Mouse (Mus musculus) CH12.LX (cell line): ENCODE results near the gene Tk2. TPM values are rescaled to one million over a fixed set of nuclear protein-coding genes. Genes with fewer than 3 reads are reported as not detected.

Experiments
- DNase-seq: peaks from one replicate; pipeline ENCODE4 v3.0.0-alpha.2; 2013; ENCODE audit errors: extremely low read depth
- H3K27ac ChIP-seq: 2 replicates; pipeline ENCODE4 v1.5.1; 2012; ENCODE audit warnings: low read depth, mild to moderate bottlenecking, control low read depth, moderate library complexity; ENCODE audit not compliant: insufficient read depth
- H3K27me3 ChIP-seq: replicated peaks from 2 replicates; pipeline ENCODE3; 2012; ENCODE audit warnings: inconsistent platforms
- H3K36me3 ChIP-seq, 2 experiments: replicated peaks in 1 of 2; 2 replicates each; pipeline versions ENCODE3 to v1.6.1; 2012; ENCODE audit warnings: inconsistent platforms in 1 of 2, low read length in 1 of 2, mild to moderate bottlenecking in 1 of 2, mixed read lengths in 1 of 2, moderate library complexity in 1 of 2; ENCODE audit not compliant: control insufficient read depth in 1 of 2, insufficient read depth in 1 of 2
- H3K4me1 ChIP-seq, 2 experiments: 2 replicates each; pipeline ENCODE4 v1.6.1; 2012; ENCODE audit warnings: inconsistent platforms in 1 of 2, moderate library complexity in 1 of 2; ENCODE audit not compliant: insufficient read depth in 2 of 2, control insufficient read depth in 1 of 2
- H3K4me2 ChIP-seq: 2 replicates; pipeline ENCODE4 v1.6.1; 2012; ENCODE audit warnings: low read depth, mild to moderate bottlenecking, control low read depth; ENCODE audit not compliant: poor library complexity, insufficient read depth, severe bottlenecking
- H3K4me3 ChIP-seq, 3 experiments: fragments of 150-350 bp in 1 of 3; sonication (generic) in 1 of 3; replicated peaks in 1 of 3; 2 replicates each; pipeline versions ENCODE3 to v1.5.1; 2011 to 2012; ENCODE audit warnings: low read depth in 2 of 3, low read length in 2 of 3, mild to moderate bottlenecking in 2 of 3, moderate library complexity in 2 of 3, control low read depth in 1 of 3, improper control_type of control experiment in 1 of 3, inconsistent platforms in 1 of 3, mixed read lengths in 1 of 3; ENCODE audit not compliant: poor library complexity in 1 of 3
- H3K79me2 ChIP-seq: replicated peaks from 2 replicates; pipeline ENCODE4 v1.6.1; 2012; ENCODE audit warnings: mild to moderate bottlenecking, moderate library complexity; ENCODE audit not compliant: control insufficient read depth, poor library complexity, insufficient read depth, severe bottlenecking; ENCODE audit errors: extremely low read depth
- H3K9ac ChIP-seq: 2 replicates; pipeline ENCODE4 v1.6.1; 2012; ENCODE audit warnings: low read depth, mild to moderate bottlenecking, control low read depth, moderate library complexity; ENCODE audit not compliant: insufficient read depth
- H3K9me3 ChIP-seq: replicated peaks from 2 replicates; pipeline ENCODE3; 2012; ENCODE audit warnings: low read length, inconsistent platforms, mixed read lengths
- BHLHE40 ChIP-seq: IDR thresholded peaks from 2 replicates; pipeline ENCODE4 v1.6.1; 2011; ENCODE audit warnings: mild to moderate bottlenecking, low read depth, low read length, improper control_type of control experiment
- ELF1 ChIP-seq: IDR thresholded peaks from 2 replicates; pipeline ENCODE4 v1.6.1; 2014; ENCODE audit warnings: low read depth, mild to moderate bottlenecking, inconsistent platforms, low read length, improper control_type of control experiment
- HCFC1 ChIP-seq: IDR thresholded peaks from 2 replicates; pipeline ENCODE4 v1.6.1; 2012; ENCODE audit warnings: low read depth, mild to moderate bottlenecking, inconsistent platforms, low read length, improper control_type of control experiment
- IRF4 ChIP-seq: IDR thresholded peaks from 2 replicates; pipeline ENCODE4 v1.6.1; 2014; ENCODE audit warnings: low read depth, mild to moderate bottlenecking, inconsistent platforms, low read length, improper control_type of control experiment
- JUN ChIP-seq: IDR thresholded peaks from 2 replicates; pipeline ENCODE4 v1.6.1; 2011; ENCODE audit warnings: low read depth, mild to moderate bottlenecking, low read length, improper control_type of control experiment, moderate library complexity; ENCODE audit not compliant: insufficient read depth
- JUND ChIP-seq: conservative IDR thresholded peaks from 2 replicates; pipeline ENCODE4 v1.6.1; 2011; ENCODE audit warnings: low read depth, low read length, improper control_type of control experiment
- MAX ChIP-seq: IDR thresholded peaks from 2 replicates; pipeline ENCODE4 v1.6.1; 2011; ENCODE audit warnings: low read length, improper control_type of control experiment
- MEF2A ChIP-seq: IDR thresholded peaks from 2 replicates; pipeline ENCODE4 v1.6.1; 2014; ENCODE audit warnings: low read depth, mild to moderate bottlenecking, inconsistent platforms, low read length, improper control_type of control experiment, borderline replicate concordance
- POLR2A ChIP-seq: IDR thresholded peaks from 2 replicates; pipeline ENCODE4 v1.6.1; 2011; ENCODE audit warnings: low read depth, mild to moderate bottlenecking, improper control_type of control experiment, low read length
- POLR2AphosphoS2 ChIP-seq: IDR thresholded peaks from 2 replicates; pipeline ENCODE4 v1.6.1; 2011; ENCODE audit warnings: low read depth, low read length, improper control_type of control experiment
- RCOR1 ChIP-seq: conservative IDR thresholded peaks from 2 replicates; pipeline ENCODE4 v1.6.1; 2012; ENCODE audit warnings: low read depth, mild to moderate bottlenecking, inconsistent platforms, low read length, improper control_type of control experiment
- TBP ChIP-seq: conservative IDR thresholded peaks from 2 replicates; pipeline ENCODE4 v1.6.1; 2011; ENCODE audit warnings: low read depth, low read length, improper control_type of control experiment
- UBTF ChIP-seq: IDR thresholded peaks from 2 replicates; pipeline ENCODE4 v1.6.1; 2012; ENCODE audit warnings: low read depth, mild to moderate bottlenecking, inconsistent platforms, low read length, improper control_type of control experiment, moderate library complexity
- ZMIZ1 ChIP-seq: IDR thresholded peaks from 2 replicates; pipeline ENCODE4 v1.6.1; 2012; ENCODE audit warnings: low read depth, mild to moderate bottlenecking, inconsistent platforms, low read length, improper control_type of control experiment
- dilution Hi-C: fragments of 300-500 bp; cut with MboI; formaldehyde crosslinking; loops from 2 replicates; pipeline ENCODE4 v1.14.3; 2020; ENCODE audit warnings: low sequenced_read_pairs; ENCODE audit not compliant: extremely low pct_unique_long_range_greater_than_20kb, extremely low pct_ligation_motif_present
- in situ Hi-C: fragments of 300-500 bp; cut with MboI; formaldehyde crosslinking; loops from 3 replicates; pipeline ENCODE4 v1.14.3; 2019; ENCODE audit warnings: low sequenced_read_pairs, low pct_ligation_motif_present, low pct_unique_long_range_greater_than_20kb, mixed read lengths
- polyA plus RNA-seq: library from polyadenylated mRNA; unstranded; fragments of >175 nt; gene quantifications from 2 replicates; pipeline ENCODE4 v1.2.1, GENCODE M21; 2012; ENCODE audit warnings: low read depth; ENCODE audit not compliant: insufficient read length
- total RNA-seq, 2 experiments: library from RNA; depleted of rRNA; stranded (reverse); fragments of 300-350 nt in 1 of 2; fragments of >200 nt in 1 of 2; gene quantifications; 2 replicates each; pipeline ENCODE4 v1.2.3; 2012 to 2014

The Tk2 gene
- total and polyA plus RNA-seq, 3 experiments = 7.3 to 13.5 (median 8.9) TPM

- no peaks in the 10 kb centered on the region for H3K79me2 ChIP-seq
- peaks cover 3 to 11% of the 10 kb centered on the region in 2 experiments; a peak in 2 of 4 replicates for H3K4me1 ChIP-seq
- H3K27ac ChIP-seq = no peak overlapping the region
- dilution Hi-C loops (no loop called here), in situ Hi-C loops (no loop called here)
- H3K4me3 ChIP-seq = no peak overlapping the region
- TF ChIP-seq RCOR1 = no peak
- no peak for TF ChIP-seq UBTF
- TF ChIP-seq IRF4 = no peak
- TF ChIP-seq TBP = no peak
- DNase-seq = no peak
- H3K4me2 ChIP-seq = no peak overlapping the region
- H3K9me3 ChIP-seq = no peaks in the 10 kb centered on the region
- H3K36me3 ChIP-seq = peaks cover 73 to 89% of the 10 kb centered on the region in 2 experiments
- no peaks in the 10 kb centered on the region for H3K27me3 ChIP-seq
- no peak overlapping the region for H3K9ac ChIP-seq
These were observed 16.3 kb downstream of the Tk2 start for GRCm38 (mm10) chr8:104232039-104232438.

GRCm38 (mm10) chr8:104230377-104230776, 18.0 kb downstream of the Tk2 start:
- Histone ChIP-seq H3K27ac (no peak overlapping the region), H3K4me1 (peaks cover 3 to 11% of the 10 kb centered on the region in 2 experiments; a peak in 2 of 4 replicates), H3K27me3 (no peaks in the 10 kb centered on the region), H3K9ac (no peak overlapping the region), H3K4me2 (no peak overlapping the region), H3K79me2 (no peaks in the 10 kb centered on the region), H3K36me3 (peaks cover 69 to 88% of the 10 kb centered on the region in 2 experiments), H3K9me3 (no peaks in the 10 kb centered on the region), H3K4me3 (no peak overlapping the region)
- no peak for TF ChIP-seq POLR2A
- no peak for TF ChIP-seq JUN
- TF ChIP-seq JUND = no peak
- TF ChIP-seq MAX = no peak
- no peak for TF ChIP-seq ZMIZ1
- no peak for TF ChIP-seq MEF2A
- TF ChIP-seq BHLHE40 = no peak
- TF ChIP-seq POLR2AphosphoS2 = no peak
- no peak for TF ChIP-seq HCFC1
- in situ Hi-C loops = no loop called here
- dilution Hi-C loops = no loop called here
- DNase-seq = no peak

- no peaks in the 10 kb centered on the region for H3K79me2 ChIP-seq
- no peak overlapping the region for H3K27ac ChIP-seq
- H3K4me2 ChIP-seq = no peak overlapping the region
- dilution Hi-C loops = no loop called here
- no peaks in the 10 kb centered on the region for H3K9me3 ChIP-seq
- H3K9ac ChIP-seq = no peak overlapping the region
- peaks cover 48 to 60% of the 10 kb centered on the region in 2 experiments for H3K36me3 ChIP-seq
- TF ChIP-seq ELF1 = no peak
- no peak for TF ChIP-seq POLR2AphosphoS2
- DNase-seq = no peak
- no peak overlapping the region for H3K4me3 ChIP-seq
- in situ Hi-C loops = no loop called here
- no peaks in the 10 kb centered on the region for H3K27me3 ChIP-seq
- H3K4me1 ChIP-seq = no peaks in the 10 kb centered on the region
These were observed 21.3 kb downstream of the Tk2 start for GRCm38 (mm10) chr8:104227048-104227447.
